Mouse (Mus musculus) kidney, embryonic 15.5 days (tissue): ENCODE results near the gene Ajap1. TPM values are rescaled to one million over a fixed set of nuclear protein-coding genes. Genes with fewer than 3 reads are reported as not detected.

Source experiments
- ATAC-seq: fragments of 200-750 bp; cut with Nextera tagmentation; replicated peaks from 2 replicates; pipeline ENCODE4 v1.8.0; 2017; ENCODE audit warnings: moderate TSS enrichment; ENCODE audit not compliant: low FRiP score
- H3K27ac ChIP-seq: fragments of 300-500 bp; sonication (generic); 2 replicates; pipeline ENCODE4 v1.5.1; 2015; ENCODE audit warnings: mild to moderate bottlenecking, inconsistent platforms
- H3K27me3 ChIP-seq: fragments of 300-500 bp; sonication (generic); 2 replicates; pipeline ENCODE4 v1.6.1; 2015; ENCODE audit warnings: inconsistent platforms
- H3K36me3 ChIP-seq: fragments of 300-500 bp; sonication (generic); 2 replicates; pipeline ENCODE4 v1.6.1; 2015; ENCODE audit warnings: inconsistent platforms
- H3K4me1 ChIP-seq: fragments of 300-500 bp; sonication (generic); 2 replicates; pipeline ENCODE4 v1.6.1; 2015; ENCODE audit warnings: inconsistent platforms
- H3K4me2 ChIP-seq: fragments of 300-500 bp; sonication (generic); 2 replicates; pipeline ENCODE4 v1.6.1; 2015; ENCODE audit warnings: moderate library complexity, mild to moderate bottlenecking, inconsistent platforms
- H3K4me3 ChIP-seq: fragments of 300-500 bp; sonication (generic); replicated peaks from 2 replicates; pipeline ENCODE4 v1.5.1; 2015; ENCODE audit warnings: mild to moderate bottlenecking, inconsistent platforms
- H3K9ac ChIP-seq: fragments of 300-500 bp; sonication (generic); 2 replicates; pipeline ENCODE4 v1.6.1; 2015; ENCODE audit warnings: mild to moderate bottlenecking, inconsistent platforms
- H3K9me3 ChIP-seq: fragments of 300-500 bp; sonication (generic); replicated peaks from 2 replicates; pipeline ENCODE4 v1.6.1; 2016; ENCODE audit warnings: inconsistent platforms
- WGBS: fragments of 180-500 bp; shearing (Covaris S2); methylation state at CpG from one replicate; pipeline ENCODE4 v1.1.7; 2015; ENCODE audit warnings: mixed read lengths; 5-methylcytosine and 5-hydroxymethylcytosine counted together
- polyA plus RNA-seq: library from polyadenylated mRNA; unstranded; fragments of >200 nt; fragmentation: Nextera tagmentation; extraction: Ambion mirVana; gene quantifications from 2 replicates; pipeline ENCODE4 v1.2.1, GENCODE M21; 2015

Gene Ajap1
- polyA plus RNA-seq, 1 experiment from 2014 or later = 2.6 TPM

- no peak for ATAC-seq
- WGBS = 44% methylated on average over 7 of the region's 7 CpGs
- Histone ChIP-seq H3K4me2 (no peak overlapping the region), H3K9ac (no peak overlapping the region), H3K27me3 (no peaks in the 10 kb centered on the region), H3K4me1 (0 out of 2 replicates have a peak, but pooled peaks cover 5% of the 10 kb centered on the region), H3K4me3 (no peak overlapping the region), H3K36me3 (no peaks in the 10 kb centered on the region), H3K9me3 (no peaks in the 10 kb centered on the region; the same call in 1 of the 2 replicates), H3K27ac (no peak overlapping the region)
These were observed 101.2 kb downstream of the Ajap1 start for GRCm38 (mm10) chr4:153381433-153381832.

- Histone ChIP-seq H3K9ac (no peak overlapping the region), H3K27ac (no peak overlapping the region), H3K9me3 (no peaks in the 10 kb centered on the region; the same call in 1 of the 2 replicates), H3K27me3 (no peaks in the 10 kb centered on the region), H3K4me3 (no peak overlapping the region), H3K36me3 (no peaks in the 10 kb centered on the region), H3K4me2 (no peak overlapping the region), H3K4me1 (0 out of 2 replicates have a peak, but pooled peaks cover 5% of the 10 kb centered on the region)
- 81% methylated on average over 10 of the region's 10 CpGs for WGBS
- no peak for ATAC-seq
These were observed 101.7 kb downstream of the Ajap1 start for GRCm38 (mm10) chr4:153380885-153381284.

GRCm38 (mm10) chr4:153377981-153378380 lies 104.6 kb downstream of the Ajap1 start:
- WGBS = 17% methylated on average over 6 of the region's 6 CpGs
- Histone ChIP-seq H3K36me3 (no peaks in the 10 kb centered on the region), H3K9me3 (no peaks in the 10 kb centered on the region; the same call in 1 of the 2 replicates), H3K9ac (no peak overlapping the region), H3K4me1 (0 out of 2 replicates have a peak, but pooled peaks cover 5% of the 10 kb centered on the region), H3K4me2 (no peak overlapping the region), H3K4me3 (no peak overlapping the region), H3K27ac (no peak overlapping the region), H3K27me3 (no peaks in the 10 kb centered on the region)
- ATAC-seq = 0 out of 2 replicates have a peak, but pooled peaks have one; percentile 9

- Histone ChIP-seq H3K4me2 (no peak overlapping the region), H3K27me3 (no peaks in the 10 kb centered on the region), H3K27ac (no peak overlapping the region), H3K36me3 (no peaks in the 10 kb centered on the region), H3K9me3 (no peaks in the 10 kb centered on the region), H3K4me3 (no peak overlapping the region), H3K4me1 (0 out of 2 replicates have a peak, but pooled peaks cover 5% of the 10 kb centered on the region), H3K9ac (no peak overlapping the region)
- no peak for ATAC-seq
- WGBS = 80% methylated on average over 6 of the region's 6 CpGs
These were observed 108.4 kb downstream of the Ajap1 start for GRCm38 (mm10) chr4:153374233-153374632.

- ATAC-seq = no peak
- no peak overlapping the region for H3K27ac ChIP-seq
- no peak overlapping the region for H3K4me2 ChIP-seq
- 89% methylated on average over 14 of the region's 14 CpGs for WGBS
- H3K4me3 ChIP-seq = no peak overlapping the region
- H3K36me3 ChIP-seq = no peaks in the 10 kb centered on the region
- H3K4me1 ChIP-seq = 0 out of 2 replicates have a peak, but pooled peaks cover 5% of the 10 kb centered on the region
- no peak overlapping the region for H3K9ac ChIP-seq
- no peaks in the 10 kb centered on the region for H3K27me3 ChIP-seq
- no peaks in the 10 kb centered on the region for H3K9me3 ChIP-seq
These were observed 109.5 kb downstream of the Ajap1 start for GRCm38 (mm10) chr4:153373125-153373524.

GRCm38 (mm10) chr4:153368620-153369159 lies 113.9 kb downstream of the Ajap1 start:
- H3K4me2 ChIP-seq = no peak overlapping the region
- H3K27me3 ChIP-seq = no peaks in the 10 kb centered on the region
- no peak overlapping the region for H3K4me3 ChIP-seq
- 68% methylated on average over 10 of the region's 10 CpGs for WGBS
- ATAC-seq = no peak
- no peak overlapping the region for H3K27ac ChIP-seq
- H3K36me3 ChIP-seq = no peaks in the 10 kb centered on the region
- H3K4me1 ChIP-seq = no peaks in the 10 kb centered on the region
- no peak overlapping the region for H3K9ac ChIP-seq
- no peaks in the 10 kb centered on the region for H3K9me3 ChIP-seq

- no peak for ATAC-seq
- Histone ChIP-seq H3K36me3 (no peaks in the 10 kb centered on the region), H3K27me3 (no peaks in the 10 kb centered on the region), H3K4me2 (no peak overlapping the region), H3K27ac (no peak overlapping the region), H3K9me3 (no peaks in the 10 kb centered on the region), H3K9ac (no peak overlapping the region), H3K4me1 (0 out of 2 replicates have a peak, but pooled peaks cover 4% of the 10 kb centered on the region), H3K4me3 (no peak overlapping the region)
- WGBS = 24% methylated on average over 13 of the region's 13 CpGs
These were observed 121.6 kb downstream of the Ajap1 start for GRCm38 (mm10) chr4:153360868-153361545.

GRCm38 (mm10) chr4:153358243-153358550 lies 124.4 kb downstream of the Ajap1 start:
- Histone ChIP-seq H3K4me3 (no peak overlapping the region), H3K9me3 (no peaks in the 10 kb centered on the region), H3K4me2 (no peak overlapping the region), H3K36me3 (no peaks in the 10 kb centered on the region), H3K27me3 (no peaks in the 10 kb centered on the region), H3K27ac (no peak overlapping the region), H3K4me1 (0 out of 2 replicates have a peak, but pooled peaks cover 4% of the 10 kb centered on the region), H3K9ac (no peak overlapping the region)
- 45% methylated on average over 7 of the region's 7 CpGs for WGBS
- ATAC-seq = no peak

- Histone ChIP-seq H3K27ac (no peak overlapping the region), H3K9me3 (no peaks in the 10 kb centered on the region), H3K4me2 (no peak overlapping the region), H3K27me3 (no peaks in the 10 kb centered on the region), H3K36me3 (no peaks in the 10 kb centered on the region), H3K9ac (no peak overlapping the region), H3K4me3 (no peak overlapping the region), H3K4me1 (0 out of 2 replicates have a peak, but pooled peaks cover 4% of the 10 kb centered on the region)
- no peak for ATAC-seq
- WGBS = 42% methylated on average over 9 of the region's 9 CpGs
These were observed 124.9 kb downstream of the Ajap1 start for GRCm38 (mm10) chr4:153357539-153358242.

- Histone ChIP-seq H3K4me1 (0 out of 2 replicates have a peak, but pooled peaks cover 4% of the 10 kb centered on the region), H3K36me3 (no peaks in the 10 kb centered on the region), H3K27me3 (no peaks in the 10 kb centered on the region), H3K9me3 (no peaks in the 10 kb centered on the region), H3K27ac (no peak overlapping the region), H3K4me3 (no peak overlapping the region), H3K9ac (no peak overlapping the region), H3K4me2 (no peak overlapping the region)
- no peak for ATAC-seq
- 86% methylated on average over 4 of the region's 4 CpGs for WGBS
These were observed 126.4 kb downstream of the Ajap1 start for GRCm38 (mm10) chr4:153356236-153356635.

GRCm38 (mm10) chr4:153344999-153345398 lies 137.6 kb downstream of the Ajap1 start:
- H3K4me2 ChIP-seq = no peak overlapping the region
- H3K9me3 ChIP-seq = no peaks in the 10 kb centered on the region; the same call in 1 of the 2 replicates
- H3K36me3 ChIP-seq = no peaks in the 10 kb centered on the region
- 89% methylated on average over 3 of the region's 3 CpGs for WGBS
- no peak overlapping the region for H3K9ac ChIP-seq
- no peaks in the 10 kb centered on the region for H3K27me3 ChIP-seq
- no peaks in the 10 kb centered on the region for H3K4me1 ChIP-seq
- no peak overlapping the region for H3K4me3 ChIP-seq
- H3K27ac ChIP-seq = no peak overlapping the region
- ATAC-seq = no peak

GRCm38 (mm10) chr4:153340887-153341286 lies 141.7 kb downstream of the Ajap1 start:
- Histone ChIP-seq H3K27me3 (no peaks in the 10 kb centered on the region), H3K4me2 (no peak overlapping the region), H3K27ac (no peak overlapping the region), H3K9me3 (no peaks in the 10 kb centered on the region; the same call in 1 of the 2 replicates), H3K9ac (no peak overlapping the region), H3K4me1 (no peaks in the 10 kb centered on the region), H3K4me3 (no peak overlapping the region), H3K36me3 (no peaks in the 10 kb centered on the region)
- no peak for ATAC-seq
